Mouse (Mus musculus) lung, postnatal 25 days (tissue): Measurements from ENCODE around the gene Csrp2.

Experiments used
- DNase-seq: peaks from one replicate; pipeline ENCODE4 v3.0.0; 2022; ENCODE audit warnings: low spot score

The Csrp2 gene

DNA sequence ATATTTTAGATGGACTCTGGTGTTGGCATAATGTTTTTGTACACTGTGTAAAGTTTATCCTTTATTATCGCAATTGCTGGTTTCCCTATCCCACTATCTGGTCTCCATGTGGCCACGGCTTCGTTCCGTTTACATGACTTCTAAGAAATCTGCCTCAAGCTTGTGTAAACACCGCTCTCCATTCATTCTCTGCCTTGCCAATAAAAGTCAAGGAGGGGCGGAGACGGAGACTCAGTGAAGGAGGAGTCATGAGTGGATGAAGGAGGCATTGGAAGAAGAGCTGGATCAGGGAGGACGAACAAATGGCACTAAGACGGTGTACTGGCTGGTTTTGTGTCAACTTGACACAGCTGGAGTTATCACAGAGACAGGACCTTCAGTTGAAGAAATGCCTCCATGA is 52.4 kb downstream of the Csrp2 start:
- DNase-seq: peak; percentile 38

- DNase-seq: peak; percentile 53
Observed at GRCm38 (mm10) chr10:110974463-110974862, 54.9 kb downstream of the Csrp2 start.

DNA sequence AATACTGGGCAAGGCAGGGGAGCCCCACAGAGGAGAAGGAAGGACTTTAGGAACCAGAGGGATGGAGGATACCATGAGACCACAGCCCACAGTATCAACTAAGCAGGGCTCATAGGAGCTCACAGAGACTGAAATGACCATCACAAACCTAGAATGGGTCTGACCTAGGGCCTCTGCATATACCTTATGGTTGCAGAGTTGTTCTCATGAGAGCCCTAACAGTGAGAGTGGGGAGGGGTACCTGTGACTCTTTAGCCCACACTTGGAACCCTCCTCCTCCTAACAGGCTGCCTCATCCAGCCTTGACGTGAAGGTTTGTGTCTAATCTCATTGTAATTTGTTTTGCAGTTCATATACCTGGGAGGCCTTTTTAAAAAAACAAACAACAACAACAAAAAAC is 55.3 kb downstream of the Csrp2 start:
- no peak for DNase-seq

DNA sequence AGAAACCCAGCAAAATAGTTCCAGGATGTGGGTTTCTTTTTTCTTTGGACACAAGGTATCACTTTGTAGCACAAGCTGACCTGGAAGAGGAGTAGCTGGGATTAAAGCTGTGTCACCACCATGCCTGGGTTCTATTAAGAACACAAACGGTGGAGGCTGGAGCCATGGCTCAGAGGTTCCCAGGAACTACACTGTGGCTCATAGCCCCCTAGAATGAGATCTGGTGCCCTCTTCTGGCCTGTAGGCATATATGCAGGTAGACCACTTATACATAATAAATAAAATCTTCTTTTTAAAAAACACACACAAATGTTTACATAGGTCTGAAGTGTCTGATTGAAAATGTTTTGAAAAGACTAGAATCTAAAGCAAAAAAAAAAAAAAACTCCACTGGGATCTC is 56.5 kb downstream of the Csrp2 start:
- DNase-seq: peak; percentile 34

DNA sequence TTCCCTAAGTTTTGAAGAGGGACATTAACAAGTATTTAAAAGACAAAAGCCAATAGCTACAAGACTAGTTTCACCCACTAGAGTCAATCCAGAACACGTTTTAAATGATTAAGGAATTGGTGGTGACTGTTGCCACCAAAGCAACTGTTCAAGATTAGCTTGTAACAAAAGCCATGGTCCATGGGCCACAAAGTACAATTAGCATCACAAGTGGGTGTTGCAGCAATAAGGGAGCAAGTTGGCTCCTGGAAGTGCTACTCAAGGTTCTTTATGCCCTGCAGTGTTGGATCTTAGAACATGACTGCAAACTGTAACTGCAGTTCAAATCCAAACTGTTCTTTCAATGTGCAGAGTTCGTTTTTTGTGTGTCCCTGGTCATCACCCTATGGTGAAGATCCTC is 57.8 kb downstream of the Csrp2 start:
- no peak for DNase-seq

DNA sequence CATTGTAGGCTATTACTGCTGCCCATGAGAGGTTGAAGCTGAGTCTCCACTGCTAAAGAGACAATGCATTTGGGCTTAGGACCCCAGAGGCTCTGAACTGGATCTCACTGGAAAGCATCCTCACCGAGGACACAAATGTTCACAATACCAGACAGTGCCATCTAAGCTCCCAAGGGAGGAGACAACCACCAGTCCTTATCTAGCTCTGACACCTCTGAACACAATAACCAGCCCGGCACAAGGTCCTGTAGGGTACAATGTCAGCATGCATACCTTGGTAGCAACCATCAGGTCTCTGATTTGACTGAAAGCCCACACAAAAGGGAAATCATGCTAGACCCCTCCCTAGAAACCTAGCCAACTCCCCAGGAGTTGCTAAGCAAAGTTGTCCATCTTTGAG is 59.8 kb downstream of the Csrp2 start:
- no peak for DNase-seq

GRCm38 (mm10) chr10:110980441-110980840 is 60.9 kb downstream of the Csrp2 start:
- DNase-seq: no peak

GRCm38 (mm10) chr10:110982771-110983170 is 63.2 kb downstream of the Csrp2 start:
- no peak for DNase-seq

- DNase-seq: no peak
Observed at GRCm38 (mm10) chr10:110986682-110987081, 67.1 kb downstream of the Csrp2 start.
